Mouse (Mus musculus) kidney, adult 2 months (tissue): Measurements from ENCODE around the gene H2-T22.

ENCODE experiments used
- CTCF ChIP-seq: fragments of 200-500 bp; conservative IDR thresholded peaks from 2 replicates; pipeline ENCODE4 v1.5.1; 2011; ENCODE audit warnings: low read depth, mild to moderate bottlenecking, control low read depth, low read length, moderate library complexity, mixed read lengths; ENCODE audit not compliant: insufficient read depth, insufficient read length
- POLR2A ChIP-seq: fragments of 200-500 bp; IDR thresholded peaks from one replicate; pipeline ENCODE4 v1.6.1; 2011; ENCODE audit warnings: low read depth, low read length, control low read depth

DNA sequence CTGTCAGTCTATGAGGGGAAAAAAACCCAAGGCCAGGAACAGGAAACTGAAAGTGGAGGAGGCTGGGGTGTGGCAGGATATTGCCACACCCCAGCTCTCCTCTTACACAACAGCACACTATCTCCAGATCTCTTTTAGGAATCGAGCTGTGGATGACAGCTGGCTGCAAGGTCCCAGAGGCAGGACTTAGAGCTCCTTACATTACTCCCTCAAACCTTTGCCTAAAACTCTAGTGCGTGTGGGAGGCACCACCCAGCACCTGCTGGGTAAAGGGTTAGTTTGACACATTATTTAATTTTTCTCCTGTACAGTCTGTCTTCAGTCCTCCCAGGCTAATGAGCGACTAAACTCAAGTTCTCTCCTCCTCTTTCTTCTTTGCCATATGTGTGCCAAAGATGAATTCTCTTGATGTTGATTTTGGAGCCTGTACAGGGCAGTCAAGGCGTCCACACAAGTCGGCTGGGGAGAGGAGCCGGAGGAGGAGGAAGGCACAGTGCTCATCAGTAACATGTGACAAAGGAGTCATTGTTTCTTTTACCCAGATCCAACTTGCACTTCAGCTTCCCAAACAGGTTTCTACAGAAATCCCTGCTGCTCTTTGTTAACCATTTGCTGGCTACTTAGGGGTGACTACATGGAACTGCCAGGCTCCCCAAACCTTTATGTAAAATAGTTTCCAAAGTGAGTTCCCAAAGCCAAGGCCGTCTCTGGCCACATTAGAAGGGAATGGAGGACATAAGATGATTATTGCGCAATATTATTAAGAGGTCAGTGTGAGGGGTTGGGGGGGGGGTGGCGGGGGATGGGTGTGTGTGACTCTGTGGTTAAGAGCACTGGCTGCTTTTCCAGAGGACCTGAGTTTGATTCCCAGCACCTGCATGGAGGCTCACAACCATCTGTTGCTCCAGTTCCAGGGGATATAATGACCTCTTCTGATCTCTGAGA, 18.6 kb downstream of the H2-T22 start:
- no peak for TF ChIP-seq CTCF
- TF ChIP-seq POLR2A = no peak
